Mouse (Mus musculus) myocyte (in vitro differentiated cells): ENCODE data around the gene Gm20503. TPM values are rescaled to one million over a fixed set of nuclear protein-coding genes. Genes with fewer than 3 reads are reported as not detected.

ENCODE experiments used
- H3K27me3 ChIP-seq: one replicate; pipeline ENCODE4 v1.6.1; 2011; ENCODE audit not compliant: control insufficient read depth, insufficient read depth, insufficient read length
- H3K36me3 ChIP-seq: one replicate; pipeline ENCODE4 v1.6.1; 2011; ENCODE audit not compliant: control insufficient read depth, insufficient read depth
- H3K4me2 ChIP-seq: one replicate; pipeline ENCODE4 v1.6.1; 2011; ENCODE audit warnings: low read depth, control low read depth
- H3K4me3 ChIP-seq: one replicate; pipeline ENCODE4 v1.5.1; 2011; ENCODE audit warnings: mild to moderate bottlenecking, control low read depth, moderate library complexity
- H3K79me2 ChIP-seq: one replicate; pipeline ENCODE4 v1.6.1; 2011; ENCODE audit not compliant: control insufficient read depth, insufficient read depth
- H3ac ChIP-seq: one replicate; pipeline ENCODE4 v1.6.1; 2011; ENCODE audit not compliant: control insufficient read depth, insufficient read length
- CEBPB ChIP-seq: IDR thresholded peaks from 2 replicates; pipeline ENCODE4 v1.6.1; 2011; ENCODE audit warnings: mild to moderate bottlenecking, moderate library complexity; ENCODE audit not compliant: poor library complexity, insufficient read depth, severe bottlenecking
- E2F4 ChIP-seq: IDR thresholded peaks from one replicate; pipeline ENCODE4 v1.6.1; 2011; ENCODE audit warnings: mild to moderate bottlenecking, control low read depth, moderate library complexity; ENCODE audit not compliant: insufficient read depth
- MAX ChIP-seq: IDR thresholded peaks from one replicate; pipeline ENCODE4 v1.6.1; 2011; ENCODE audit warnings: low read depth, mild to moderate bottlenecking, control low read depth
- MYOD1 ChIP-seq, 3 experiments: IDR thresholded peaks; one replicate each; pipeline ENCODE4 v1.6.1; 2011; ENCODE audit warnings: control low read depth in 2 of 3, low read depth in 2 of 3, mild to moderate bottlenecking in 2 of 3, moderate library complexity in 1 of 3; ENCODE audit not compliant: insufficient read length in 2 of 3, control insufficient read depth in 1 of 3
- MYOG ChIP-seq, 3 experiments: IDR thresholded peaks; one replicate each; pipeline ENCODE4 v1.6.1; 2011; ENCODE audit warnings: control low read depth in 2 of 3, low read depth in 2 of 3, mild to moderate bottlenecking in 2 of 3; ENCODE audit not compliant: insufficient read length in 2 of 3, control insufficient read depth in 1 of 3, insufficient read depth in 1 of 3
- POLR2A ChIP-seq: IDR thresholded peaks from one replicate; pipeline ENCODE4 v1.6.1; 2011; ENCODE audit warnings: low read depth, mild to moderate bottlenecking, control low read depth, moderate library complexity; ENCODE audit not compliant: insufficient read length
- POLR2AphosphoS2 ChIP-seq: IDR thresholded peaks from one replicate; pipeline ENCODE4 v1.6.1; 2011; ENCODE audit warnings: low read depth, control low read depth; ENCODE audit not compliant: insufficient read length
- REST ChIP-seq: IDR thresholded peaks from one replicate; pipeline ENCODE4 v1.6.1; 2011; ENCODE audit warnings: mild to moderate bottlenecking, control low read depth, moderate library complexity; ENCODE audit not compliant: insufficient read depth, insufficient read length
- SRF ChIP-seq: IDR thresholded peaks from one replicate; pipeline ENCODE4 v1.6.1; 2011; ENCODE audit warnings: low read depth; ENCODE audit not compliant: control insufficient read depth, insufficient read length
- TCF12 ChIP-seq: IDR thresholded peaks from one replicate; pipeline ENCODE4 v1.6.1; 2011; ENCODE audit warnings: mild to moderate bottlenecking, control low read depth; ENCODE audit not compliant: poor library complexity, insufficient read depth, severe bottlenecking
- TCF3 ChIP-seq: IDR thresholded peaks from one replicate; pipeline ENCODE4 v1.6.1; 2011; ENCODE audit warnings: low read depth, control low read depth; ENCODE audit not compliant: insufficient read length
- USF1 ChIP-seq: IDR thresholded peaks from one replicate; pipeline ENCODE4 v1.6.1; 2011; ENCODE audit warnings: low read depth, mild to moderate bottlenecking, control low read depth, moderate library complexity
- polyA plus RNA-seq: library from polyadenylated mRNA; unstranded; fragments of >200 nt; fragmentation: generic; extraction: Trizol; gene quantifications from one replicate; pipeline ENCODE4 v1.2.1, GENCODE M21; 2012; ENCODE audit warnings: missing spikeins

Gene Gm20503
- 0.73 TPM for polyA plus RNA-seq

DNA sequence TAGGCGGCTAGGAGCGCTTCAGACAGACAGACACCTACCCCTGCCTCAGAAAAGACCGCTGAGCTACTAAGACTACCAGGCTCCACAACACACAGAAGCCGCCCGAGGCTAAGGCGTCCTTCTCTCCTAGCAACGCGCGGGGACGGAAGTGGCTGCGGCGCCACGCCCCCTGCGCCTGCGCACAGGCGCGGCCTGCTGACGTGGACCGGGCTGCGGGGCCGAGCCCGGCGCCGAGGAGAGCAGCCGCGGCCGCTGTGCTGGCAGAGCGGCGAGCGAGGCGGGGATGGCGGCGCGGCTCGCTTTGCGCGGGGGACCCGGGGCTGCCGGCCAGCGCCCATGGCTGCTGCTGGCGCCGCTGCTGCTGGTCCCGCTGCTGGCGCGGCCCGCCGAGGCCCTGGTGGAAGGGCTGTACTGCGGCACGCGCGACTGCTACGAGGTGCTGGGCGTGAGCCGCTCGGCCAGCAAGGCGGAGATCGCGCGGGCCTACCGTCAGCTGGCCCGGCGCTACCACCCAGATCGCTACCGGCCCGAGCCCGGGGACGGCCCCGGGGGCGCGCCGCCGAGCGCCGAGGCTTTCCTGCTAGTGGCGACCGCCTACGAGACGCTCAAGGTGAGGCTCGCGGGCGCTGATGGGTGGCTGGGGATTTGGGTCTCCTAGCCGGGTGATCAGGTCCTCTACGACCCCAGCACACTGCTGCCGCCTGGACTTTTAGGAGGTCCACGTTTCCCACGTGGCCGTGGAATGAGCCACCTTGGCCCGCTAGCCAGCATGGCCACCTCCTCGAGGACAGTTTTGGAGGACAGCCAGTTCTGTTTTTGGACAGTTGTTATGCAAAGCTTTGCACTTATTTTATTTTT, at the start of gene Gm20503:
Gm20503 (plus strand) TSS at position 263 of the 858 bp plus-strand sequence.
- H3K36me3 ChIP-seq, result no peaks in the 10 kb centered on the region
- H3K4me3 ChIP-seq, result peak within 1 kb of the TSS; percentile 64
- peak within 1 kb of the TSS; percentile 71 for H3ac ChIP-seq
- H3K27me3 ChIP-seq, result no peaks in the 10 kb centered on the region
- peak; percentile 99 for TF ChIP-seq POLR2A
- TF ChIP-seq MAX, result no peak
- no peak for TF ChIP-seq TCF3
- TF ChIP-seq POLR2AphosphoS2, result peak; percentile 94
- TF ChIP-seq MYOG (IDR thresholded peaks at IDR 0.05; ENCODE audit: control insufficient read depth in 1 of 3, insufficient read depth in 1 of 3, insufficient read length in 2 of 3, low read depth in 2 of 3), result peak in 1 of 3 experiments; percentile 28
- no peak for TF ChIP-seq E2F4
- no peak for TF ChIP-seq SRF
- H3K79me2 ChIP-seq, result peaks cover 48% of the 10 kb centered on the region
- H3K4me2 ChIP-seq, result peak within 1 kb of the TSS; percentile 99

DNA sequence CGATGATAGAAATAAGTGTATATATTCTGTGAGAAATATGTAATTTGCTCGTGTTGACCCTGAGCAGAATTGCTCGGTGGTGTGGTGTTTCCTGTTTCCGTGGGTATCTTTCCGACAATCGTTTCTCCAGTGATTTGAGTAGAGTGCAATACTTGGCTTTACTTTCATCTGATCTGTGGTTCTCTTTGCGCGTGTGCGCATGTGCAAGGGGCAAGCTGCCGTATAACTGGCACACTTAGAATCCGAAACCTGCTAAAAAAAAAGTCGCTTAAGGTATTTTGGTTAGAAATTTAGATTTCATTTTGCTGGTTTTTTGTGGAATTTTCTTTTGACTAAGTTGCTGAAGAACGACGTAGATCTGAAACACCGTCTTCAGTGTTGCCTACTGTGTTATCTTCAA, 41.3 kb upstream of the Gm20503 start:
- Histone ChIP-seq H3K79me2 (no peaks in the 10 kb centered on the region), H3K4me3 (no peak overlapping the region), H3ac (no peak overlapping the region), H3K36me3 (no peaks in the 10 kb centered on the region), H3K4me2 (no peak overlapping the region), H3K27me3 (no peaks in the 10 kb centered on the region)
- TF ChIP-seq E2F4 (no peak), MAX (no peak), CEBPB (no peak), USF1 (no peak), POLR2AphosphoS2 (no peak), MYOD1 (IDR thresholded peaks at IDR 0.05; ENCODE audit: control insufficient read depth in 1 of 3, insufficient read length in 2 of 3, low read depth in 2 of 3) (no peak), TCF12 (no peak), TCF3 (no peak), POLR2A (no peak), MYOG (IDR thresholded peaks at IDR 0.05; ENCODE audit: control insufficient read depth in 1 of 3, insufficient read depth in 1 of 3, insufficient read length in 2 of 3, low read depth in 2 of 3) (no peak), SRF (no peak), REST (no peak)

DNA sequence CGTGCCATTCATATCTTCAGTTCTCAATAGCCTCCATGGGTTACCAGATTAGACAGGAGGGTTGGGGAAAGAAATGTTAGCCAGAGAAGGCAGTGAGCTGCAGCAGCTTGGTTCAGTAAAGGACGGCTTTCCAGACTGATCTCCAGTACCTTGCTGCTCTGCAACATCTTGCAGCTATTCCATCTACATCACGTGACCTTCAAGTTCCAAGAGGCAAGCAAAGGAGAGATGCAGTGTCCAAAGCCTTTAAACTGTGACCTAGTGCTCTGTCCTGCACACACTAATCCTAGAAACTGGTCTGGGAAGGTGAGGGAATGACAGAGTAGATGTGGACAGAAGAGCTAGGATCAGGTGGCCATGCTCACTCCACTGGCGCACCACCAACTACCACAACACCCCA, 39.7 kb upstream of the Gm20503 start:
- H3K36me3 ChIP-seq, result no peaks in the 10 kb centered on the region
- no peak overlapping the region for H3K4me3 ChIP-seq
- no peaks in the 10 kb centered on the region for H3K27me3 ChIP-seq
- no peak overlapping the region for H3K4me2 ChIP-seq
- H3K79me2 ChIP-seq, result no peaks in the 10 kb centered on the region
- no peak for TF ChIP-seq POLR2AphosphoS2
- TF ChIP-seq POLR2A, result no peak
- no peak for TF ChIP-seq TCF3
- TF ChIP-seq TCF12, result no peak
- no peak for TF ChIP-seq MYOD1 (IDR thresholded peaks at IDR 0.05; ENCODE audit: control insufficient read depth in 1 of 3, insufficient read length in 2 of 3, low read depth in 2 of 3)
- TF ChIP-seq MYOG (IDR thresholded peaks at IDR 0.05; ENCODE audit: control insufficient read depth in 1 of 3, insufficient read depth in 1 of 3, insufficient read length in 2 of 3, low read depth in 2 of 3), result no peak
- TF ChIP-seq MAX, result no peak
- TF ChIP-seq E2F4, result no peak
- TF ChIP-seq REST, result no peak
- no peak for TF ChIP-seq SRF
- TF ChIP-seq USF1, result no peak
- H3ac ChIP-seq, result no peak overlapping the region

DNA sequence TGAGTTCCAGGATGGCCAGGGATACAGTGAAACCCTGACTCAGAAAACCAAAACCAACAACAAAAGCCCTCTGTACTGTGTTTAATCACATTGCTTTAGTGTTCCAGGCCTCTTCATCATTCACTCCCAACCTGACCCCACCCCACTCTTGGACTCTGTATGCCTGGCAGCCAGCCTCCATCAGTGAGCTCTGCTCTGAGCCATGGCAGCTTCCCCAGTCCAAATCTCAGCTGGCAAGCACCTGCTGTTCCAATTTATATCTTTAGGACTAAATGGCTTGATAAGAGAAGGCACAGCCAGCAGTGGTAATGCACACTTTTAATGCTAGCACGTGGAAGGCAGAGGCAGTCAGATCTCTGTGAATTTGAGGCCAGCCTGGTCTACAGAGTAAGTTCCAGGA, 37.9 kb upstream of the Gm20503 start:
- no peaks in the 10 kb centered on the region for H3K36me3 ChIP-seq
- no peak overlapping the region for H3K4me3 ChIP-seq
- TF ChIP-seq TCF3 (no peak), USF1 (no peak), POLR2AphosphoS2 (no peak), E2F4 (no peak), SRF (no peak), TCF12 (no peak), MYOD1 (IDR thresholded peaks at IDR 0.05; ENCODE audit: control insufficient read depth in 1 of 3, insufficient read length in 2 of 3, low read depth in 2 of 3) (no peak), MYOG (IDR thresholded peaks at IDR 0.05; ENCODE audit: control insufficient read depth in 1 of 3, insufficient read depth in 1 of 3, insufficient read length in 2 of 3, low read depth in 2 of 3) (no peak), POLR2A (no peak), MAX (no peak), CEBPB (no peak), REST (no peak)
- H3K79me2 ChIP-seq, result no peaks in the 10 kb centered on the region
- no peak overlapping the region for H3K4me2 ChIP-seq
- H3ac ChIP-seq, result no peak overlapping the region
- no peaks in the 10 kb centered on the region for H3K27me3 ChIP-seq
